Mouse (Mus musculus): ENCODE measurements around the gene Alox12. TPM values are rescaled to one million over a fixed set of nuclear protein-coding genes. Genes with fewer than 3 reads are reported as not detected.

Gene Alox12
- total and polyA plus RNA-seq, 3 experiments, result 0.02 to 0.11 TPM; not detected in 1

GRCm38 (mm10) chr11:70289236-70289635 is 34.1 kb upstream of the Alox12 start:
- no peaks in the 10 kb centered on the region for H3K36me3 ChIP-seq (replicated peaks)
- TF ChIP-seq TAL1 (conservative IDR thresholded peaks at IDR 0.05; ENCODE audit: low read depth, low read length) (no peak), POLR2AphosphoS5 (IDR thresholded peaks at IDR 0.05; ENCODE audit: insufficient replicate concordance, low read depth, low read length) (no peak), GATA2 (IDR thresholded peaks at IDR 0.05; ENCODE audit: borderline replicate concordance, low read depth, low read length) (no peak), CTCF (IDR thresholded peaks at IDR 0.05; ENCODE audit: low read depth, low read length) (no peak), GATA1 (IDR thresholded peaks at IDR 0.05; ENCODE audit: borderline replicate concordance, low read length) (no peak)
- H3K4me1 ChIP-seq (ENCODE audit: insufficient read depth, low read depth, low read length), result no peaks in the 10 kb centered on the region
- DNase-seq (ENCODE audit: low spot score) (no peak), ATAC-seq (ENCODE audit: extremely low read depth, insufficient number of reproducible peaks, low FRiP score, poor library complexity, severe bottlenecking) (no peak)
- peaks cover 9% of the 10 kb centered on the region for H3K27me3 ChIP-seq (ENCODE audit: insufficient read depth, low read length)
- H3K9me3 ChIP-seq (replicated peaks), result no peaks in the 10 kb centered on the region
- H3K4me3 ChIP-seq (ENCODE audit: low read depth, low read length), result no peak overlapping the region

GRCm38 (mm10) chr11:70288102-70288501 is 32.9 kb upstream of the Alox12 start:
- no peak for DNase-seq (ENCODE audit: low spot score)
- no peak for ATAC-seq (ENCODE audit: extremely low read depth, insufficient number of reproducible peaks, low FRiP score, poor library complexity, severe bottlenecking)
- H3K4me1 ChIP-seq (ENCODE audit: insufficient read depth, low read depth, low read length), result no peaks in the 10 kb centered on the region
- H3K9me3 ChIP-seq (replicated peaks), result no peaks in the 10 kb centered on the region
- no peaks in the 10 kb centered on the region for H3K36me3 ChIP-seq (replicated peaks)
- H3K27me3 ChIP-seq (ENCODE audit: insufficient read depth, low read length), result peaks cover 17% of the 10 kb centered on the region
- H3K4me3 ChIP-seq (ENCODE audit: low read depth, low read length), result no peak overlapping the region
- no peak for TF ChIP-seq TAL1 (conservative IDR thresholded peaks at IDR 0.05; ENCODE audit: low read depth, low read length)
- TF ChIP-seq GATA1 (IDR thresholded peaks at IDR 0.05; ENCODE audit: borderline replicate concordance, low read length), result no peak
- TF ChIP-seq CTCF (IDR thresholded peaks at IDR 0.05; ENCODE audit: low read depth, low read length), result no peak
- no peak for TF ChIP-seq POLR2AphosphoS5 (IDR thresholded peaks at IDR 0.05; ENCODE audit: insufficient replicate concordance, low read depth, low read length)
- no peak for TF ChIP-seq GATA2 (IDR thresholded peaks at IDR 0.05; ENCODE audit: borderline replicate concordance, low read depth, low read length)

GRCm38 (mm10) chr11:70285686-70286085 is 30.5 kb upstream of the Alox12 start:
- H3K4me1 ChIP-seq (ENCODE audit: insufficient read depth, low read depth, low read length), result no peaks in the 10 kb centered on the region
- H3K9me3 ChIP-seq (replicated peaks), result no peaks in the 10 kb centered on the region
- no peak overlapping the region for H3K4me3 ChIP-seq (ENCODE audit: low read depth, low read length)
- ATAC-seq (ENCODE audit: extremely low read depth, insufficient number of reproducible peaks, low FRiP score, poor library complexity, severe bottlenecking) (no peak), DNase-seq (ENCODE audit: low spot score) (no peak)
- TF ChIP-seq TAL1 (conservative IDR thresholded peaks at IDR 0.05; ENCODE audit: low read depth, low read length), result no peak
- no peak for TF ChIP-seq POLR2AphosphoS5 (IDR thresholded peaks at IDR 0.05; ENCODE audit: insufficient replicate concordance, low read depth, low read length)
- no peak for TF ChIP-seq CTCF (IDR thresholded peaks at IDR 0.05; ENCODE audit: low read depth, low read length)
- TF ChIP-seq GATA2 (IDR thresholded peaks at IDR 0.05; ENCODE audit: borderline replicate concordance, low read depth, low read length), result no peak
- no peak for TF ChIP-seq GATA1 (IDR thresholded peaks at IDR 0.05; ENCODE audit: borderline replicate concordance, low read length)
- no peaks in the 10 kb centered on the region for H3K36me3 ChIP-seq (replicated peaks)
- peaks cover 21% of the 10 kb centered on the region for H3K27me3 ChIP-seq (ENCODE audit: insufficient read depth, low read length)

GRCm38 (mm10) chr11:70284757-70285156 is 29.6 kb upstream of the Alox12 start:
- no peaks in the 10 kb centered on the region for H3K4me1 ChIP-seq (ENCODE audit: insufficient read depth, low read depth, low read length)
- TF ChIP-seq TAL1 (conservative IDR thresholded peaks at IDR 0.05; ENCODE audit: low read depth, low read length) (no peak), GATA1 (IDR thresholded peaks at IDR 0.05; ENCODE audit: borderline replicate concordance, low read length) (no peak), CTCF (IDR thresholded peaks at IDR 0.05; ENCODE audit: low read depth, low read length) (no peak), GATA2 (IDR thresholded peaks at IDR 0.05; ENCODE audit: borderline replicate concordance, low read depth, low read length) (no peak), POLR2AphosphoS5 (IDR thresholded peaks at IDR 0.05; ENCODE audit: insufficient replicate concordance, low read depth, low read length) (no peak)
- H3K27me3 ChIP-seq (ENCODE audit: insufficient read depth, low read length), result peaks cover 21% of the 10 kb centered on the region

GRCm38 (mm10) chr11:70283666-70284065 is 28.5 kb upstream of the Alox12 start:
- TF ChIP-seq GATA2 (IDR thresholded peaks at IDR 0.05; ENCODE audit: borderline replicate concordance, low read depth, low read length) (no peak), CTCF (IDR thresholded peaks at IDR 0.05; ENCODE audit: low read depth, low read length) (no peak), GATA1 (IDR thresholded peaks at IDR 0.05; ENCODE audit: borderline replicate concordance, low read length) (no peak), TAL1 (conservative IDR thresholded peaks at IDR 0.05; ENCODE audit: low read depth, low read length) (no peak), POLR2AphosphoS5 (IDR thresholded peaks at IDR 0.05; ENCODE audit: insufficient replicate concordance, low read depth, low read length) (no peak)
- H3K36me3 ChIP-seq (replicated peaks), result no peaks in the 10 kb centered on the region

More at GRCm38 (mm10) chr11:70284757-70285156, 29.6 kb upstream of the Alox12 start:
- H3K4me3 ChIP-seq (ENCODE audit: low read depth, low read length), result no peak overlapping the region
- DNase-seq (ENCODE audit: low spot score), result no peak
- H3K36me3 ChIP-seq (replicated peaks), result no peaks in the 10 kb centered on the region
- no peak for ATAC-seq (ENCODE audit: extremely low read depth, insufficient number of reproducible peaks, low FRiP score, poor library complexity, severe bottlenecking)
- H3K9me3 ChIP-seq (replicated peaks), result no peaks in the 10 kb centered on the region

GRCm38 (mm10) chr11:70280441-70280840 is 25.3 kb upstream of the Alox12 start:
- TF ChIP-seq GATA1 (IDR thresholded peaks at IDR 0.05; ENCODE audit: borderline replicate concordance, low read length), result no peak
- TF ChIP-seq POLR2AphosphoS5 (IDR thresholded peaks at IDR 0.05; ENCODE audit: insufficient replicate concordance, low read depth, low read length), result no peak
- TF ChIP-seq TAL1 (conservative IDR thresholded peaks at IDR 0.05; ENCODE audit: low read depth, low read length), result no peak
- DNase-seq (ENCODE audit: low spot score) (no peak), ATAC-seq (ENCODE audit: extremely low read depth, insufficient number of reproducible peaks, low FRiP score, poor library complexity, severe bottlenecking) (no peak)
- H3K36me3 ChIP-seq (replicated peaks), result no peaks in the 10 kb centered on the region
- no peaks in the 10 kb centered on the region for H3K9me3 ChIP-seq (replicated peaks)
- no peak overlapping the region for H3K4me3 ChIP-seq (ENCODE audit: low read depth, low read length)
- no peaks in the 10 kb centered on the region for H3K4me1 ChIP-seq (ENCODE audit: insufficient read depth, low read depth, low read length)
- H3K27me3 ChIP-seq (ENCODE audit: insufficient read depth, low read length), result peaks cover 20% of the 10 kb centered on the region

More at GRCm38 (mm10) chr11:70283666-70284065, 28.5 kb upstream of the Alox12 start:
- H3K27me3 ChIP-seq (ENCODE audit: insufficient read depth, low read length), result peaks cover 18% of the 10 kb centered on the region
- no peak for ATAC-seq (ENCODE audit: extremely low read depth, insufficient number of reproducible peaks, low FRiP score, poor library complexity, severe bottlenecking)
- H3K9me3 ChIP-seq (replicated peaks), result no peaks in the 10 kb centered on the region
- no peaks in the 10 kb centered on the region for H3K4me1 ChIP-seq (ENCODE audit: insufficient read depth, low read depth, low read length)
- DNase-seq (ENCODE audit: low spot score), result no peak
- no peak overlapping the region for H3K4me3 ChIP-seq (ENCODE audit: low read depth, low read length)

All from G1E (cell line).